Mouse (Mus musculus): Measurements from ENCODE around the gene Slc25a39.
"Not testable (repeated sequence)": the region's sequence is repeated elsewhere in the genome, so short reads cannot be mapped to it uniquely, and the experiment has no call there.

Gene Slc25a39

DNA sequence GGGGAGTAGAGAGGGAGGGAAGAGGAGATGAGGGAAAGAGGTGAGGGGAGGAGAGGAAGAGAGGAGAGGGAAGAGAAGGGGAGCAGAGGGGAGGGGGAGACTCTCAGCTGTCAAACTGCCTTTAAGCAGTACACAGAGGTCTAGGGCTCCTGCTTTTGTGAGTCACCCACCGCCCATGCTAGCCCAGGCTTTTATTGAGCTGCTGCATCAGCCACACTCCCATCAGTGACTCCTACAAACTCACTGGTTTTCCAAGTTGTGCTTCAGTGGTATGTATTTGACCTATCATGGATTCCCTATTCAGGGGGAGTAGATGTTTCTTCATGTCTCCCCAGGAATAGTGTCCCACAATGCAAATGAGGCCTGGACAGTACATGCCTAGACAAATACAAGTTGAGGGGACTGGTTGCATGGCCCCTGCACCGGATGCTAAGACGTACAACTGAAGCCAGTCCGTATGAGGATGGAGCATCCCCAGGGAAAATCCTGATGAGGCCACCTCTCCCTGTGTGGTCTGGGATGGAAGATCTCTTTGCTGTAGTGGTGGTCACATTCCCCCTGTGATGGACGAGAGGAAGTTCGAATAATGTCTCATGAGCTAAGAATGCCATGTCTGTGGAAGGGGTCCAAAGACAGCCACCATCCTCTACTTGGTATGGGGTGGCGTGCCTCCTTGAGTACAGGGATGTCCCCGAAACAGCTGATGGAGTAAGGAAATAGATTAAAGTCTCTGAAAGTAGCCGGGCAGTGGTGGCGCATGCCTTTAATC, 7.5 kb upstream of the Slc25a39 start:
- no peak for DNase-seq (ENCODE audit: extremely low spot score, low spot score)

DNA sequence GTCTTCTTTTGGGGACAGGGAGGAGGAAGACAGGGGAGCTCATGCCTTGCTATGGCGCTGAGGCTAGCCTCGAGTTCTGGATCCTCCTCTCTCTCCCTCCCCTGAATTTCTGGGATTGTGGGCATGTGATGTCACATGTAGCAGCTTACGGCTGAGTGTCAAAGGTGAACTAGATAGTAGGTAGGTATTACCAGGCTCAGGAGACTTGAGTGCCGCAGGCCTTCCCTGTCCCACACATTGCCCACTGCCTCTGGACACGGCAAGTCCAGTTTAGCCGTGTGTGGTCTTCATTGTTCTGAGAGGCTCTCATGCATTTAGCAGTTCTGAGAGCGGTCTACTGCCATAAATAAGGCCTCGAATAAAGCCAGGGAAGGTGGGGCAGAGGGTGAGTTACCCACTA, 5.3 kb upstream of the Slc25a39 start:
- no peak for DNase-seq (ENCODE audit: extremely low spot score, low spot score)

GRCm38 (mm10) chr11:102411704-102412103, 4.0 kb upstream of the Slc25a39 start:
- peak; percentile 89 for DNase-seq (ENCODE audit: extremely low spot score, low spot score)

DNA sequence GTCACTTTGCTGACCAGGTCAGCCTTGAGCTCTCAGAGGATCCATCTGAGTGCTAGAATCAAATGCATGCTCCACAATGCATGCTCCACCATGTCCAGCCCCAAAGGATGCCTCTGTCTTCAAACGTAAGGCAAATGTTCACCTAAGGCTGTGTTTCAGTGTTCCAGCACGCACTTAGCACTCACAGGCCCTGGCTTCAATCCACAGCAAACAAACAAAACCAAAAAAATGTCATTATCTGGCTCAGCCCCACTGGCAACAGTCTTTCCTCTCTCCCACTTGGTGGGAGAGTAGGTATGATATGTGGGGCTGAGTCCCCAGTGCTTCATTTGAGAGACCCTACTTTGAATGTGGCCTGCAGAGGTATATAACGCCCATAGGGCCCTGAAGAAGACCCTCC, 3.3 kb upstream of the Slc25a39 start:
- DNase-seq (ENCODE audit: extremely low spot score, low spot score), result no peak

GRCm38 (mm10) chr11:102410345-102410744, 2.6 kb upstream of the Slc25a39 start:
- DNase-seq (ENCODE audit: extremely low spot score, low spot score), result not testable (repeated sequence)

- DNase-seq (ENCODE audit: extremely low spot score, low spot score), result no peak
Observed at GRCm38 (mm10) chr11:102409795-102410330, 2.1 kb upstream of the Slc25a39 start.

- no peak for DNase-seq (ENCODE audit: extremely low spot score, low spot score)
Observed at GRCm38 (mm10) chr11:102408888-102409794, 1.4 kb upstream of the Slc25a39 start.

GRCm38 (mm10) chr11:102408344-102408876, 664 bp upstream of the Slc25a39 start:
- DNase-seq (ENCODE audit: extremely low spot score, low spot score), result peak; percentile 98

DNA sequence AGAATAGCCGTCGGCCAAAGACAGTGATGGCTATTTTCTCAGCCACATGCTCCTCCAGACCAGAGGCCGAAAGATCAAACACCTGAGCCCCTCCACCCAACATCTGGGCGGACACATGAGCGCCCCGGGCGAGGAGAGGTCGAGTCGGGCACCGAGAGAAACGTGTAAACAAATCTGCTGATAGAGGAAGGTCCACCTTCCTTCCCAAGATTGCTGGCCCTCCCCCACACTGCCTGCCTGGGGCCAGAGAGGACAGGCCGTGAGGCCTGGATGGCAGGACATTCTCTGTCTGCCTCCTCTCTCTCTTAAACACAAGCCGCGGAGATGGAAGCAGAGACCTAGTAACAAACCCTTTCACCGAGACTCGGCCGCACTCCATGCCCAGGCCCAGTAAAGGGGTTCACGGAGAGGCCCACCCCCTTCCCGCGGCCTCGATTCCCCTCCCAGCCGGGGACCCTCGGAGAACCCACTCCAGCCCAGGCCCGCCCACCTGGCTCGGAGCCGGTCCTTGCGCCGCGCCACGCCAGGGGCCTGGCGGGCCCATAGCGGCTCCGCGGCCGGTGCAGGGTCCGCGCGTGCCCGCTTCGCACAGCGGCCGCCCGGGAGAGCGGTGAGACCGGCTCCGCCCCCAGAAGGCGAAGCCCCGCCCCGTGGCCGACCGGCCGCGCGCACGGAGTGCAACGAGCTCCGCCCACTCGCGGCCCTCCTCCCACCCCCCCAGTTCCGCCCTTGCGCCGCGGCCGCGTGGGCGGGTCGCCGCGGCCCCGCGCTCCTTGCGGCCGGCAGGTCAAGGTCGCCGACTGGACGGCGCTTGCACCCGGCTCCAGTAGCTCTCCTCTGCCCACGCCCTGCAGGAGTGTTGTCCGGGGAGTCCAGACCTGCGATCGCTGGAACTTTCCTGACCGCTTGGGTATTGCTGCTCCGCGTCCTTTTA, 579 bp downstream of the Slc25a39 start:
- peak; percentile 92 for DNase-seq (ENCODE audit: extremely low spot score, low spot score)

DNA sequence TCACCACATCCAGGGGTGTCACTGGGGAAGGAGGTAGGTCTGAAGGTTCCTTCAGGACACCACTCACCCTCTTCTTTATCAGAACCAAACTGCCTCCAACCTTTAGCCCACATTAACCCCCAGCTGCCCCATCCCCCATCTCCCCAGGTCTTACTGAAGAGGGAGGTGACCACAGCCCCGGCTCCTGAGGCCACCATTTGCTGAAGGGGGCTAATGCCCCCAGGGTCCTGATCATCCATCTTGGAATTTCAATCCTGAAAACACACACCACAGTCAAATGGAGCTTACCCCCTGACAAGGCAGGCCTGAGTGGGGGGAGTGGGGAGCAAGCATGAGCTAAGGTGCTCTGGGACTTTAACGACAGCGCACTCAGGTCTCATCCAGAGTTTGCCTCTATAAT, 1.3 kb downstream of the Slc25a39 start:
- DNase-seq (ENCODE audit: extremely low spot score, low spot score), result no peak

DNA sequence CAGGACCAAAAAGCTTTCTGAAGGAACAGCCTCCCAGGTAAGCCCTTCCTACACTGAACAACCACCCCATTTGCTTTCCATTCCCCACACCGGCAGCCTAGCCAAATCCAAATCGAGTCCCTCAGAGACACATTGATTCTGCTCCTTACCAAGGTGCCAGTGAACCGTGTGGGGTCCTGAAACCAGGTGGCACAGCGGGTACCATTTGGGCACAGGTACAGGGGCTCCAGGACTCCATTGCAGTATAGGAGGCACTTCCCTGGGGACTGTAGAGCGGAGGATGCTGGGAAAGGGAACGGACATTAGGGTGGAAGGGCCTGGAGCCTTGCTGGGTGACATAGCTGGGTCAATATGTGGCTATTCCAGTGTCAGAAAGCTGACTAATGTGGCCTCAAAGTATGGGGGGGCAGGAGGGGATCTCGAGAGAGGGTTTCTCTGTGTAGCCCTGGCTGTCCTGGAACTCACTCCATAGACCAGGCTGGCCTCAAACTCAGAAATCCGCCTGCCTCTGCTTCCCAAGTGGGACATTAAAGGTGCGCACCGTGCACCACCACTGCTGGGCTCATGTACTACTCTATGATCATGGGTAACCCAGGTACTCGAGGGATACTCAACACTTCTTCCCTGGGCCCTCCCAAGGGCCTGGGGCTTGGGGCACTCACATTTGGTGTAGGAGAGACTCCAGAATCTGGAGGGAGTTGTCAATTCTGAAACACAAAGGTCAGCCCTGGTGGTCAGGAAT, 2.0 kb downstream of the Slc25a39 start:
- no peak for DNase-seq (ENCODE audit: extremely low spot score, low spot score)

GRCm38 (mm10) chr11:102404161-102405010, 3.4 kb downstream of the Slc25a39 start:
- DNase-seq (ENCODE audit: extremely low spot score, low spot score), result no peak

GRCm38 (mm10) chr11:102403657-102404056, 4.1 kb downstream of the Slc25a39 start:
- no peak for DNase-seq (ENCODE audit: extremely low spot score, low spot score)

GRCm38 (mm10) chr11:102401898-102402500, 5.7 kb downstream of the Slc25a39 start:
- no peak for DNase-seq (ENCODE audit: extremely low spot score, low spot score)

- no peak for DNase-seq (ENCODE audit: extremely low spot score, low spot score)
Observed at GRCm38 (mm10) chr11:102400513-102401084, 7.1 kb downstream of the Slc25a39 start.

- DNase-seq (ENCODE audit: extremely low spot score, low spot score), result no peak
Observed at GRCm38 (mm10) chr11:102399610-102400072, 8.1 kb downstream of the Slc25a39 start.

GRCm38 (mm10) chr11:102399107-102399506, 8.6 kb downstream of the Slc25a39 start:
- DNase-seq (ENCODE audit: extremely low spot score, low spot score), result no peak
